Mouse (Mus musculus): ENCODE measurements around the gene Sf3a2. TPM values are rescaled to one million over a fixed set of nuclear protein-coding genes. Genes with fewer than 3 reads are reported as not detected.

Gene Sf3a2
- polyA plus RNA-seq, 1 experiment from 2014 or later: 39.0 TPM

- WGBS: 78% methylated on average over 1 of the region's 1 CpGs
Observed at GRCm38 (mm10) chr10:80823316-80823715, 25.3 kb downstream of the Sf3a2 start.

GRCm38 (mm10) chr10:80823847-80824643, 26.0 kb downstream of the Sf3a2 start:
- Histone ChIP-seq H3K9ac (ENCODE audit: low read depth, low read length) (no peak overlapping the region), H3K27me3 (replicated peaks; ENCODE audit: control insufficient read depth, insufficient read depth, low read length) (no peaks in the 10 kb centered on the region), H3K9me3 (ENCODE audit: control insufficient read depth) (no peaks in the 10 kb centered on the region), H3K27ac (ENCODE audit: low read depth, low read length) (no peak overlapping the region), H3K36me3 (ENCODE audit: control insufficient read depth, insufficient read depth) (peaks cover 7% of the 10 kb centered on the region; the same call in 1 of the 2 replicates), H3K4me1 (replicated peaks; ENCODE audit: control insufficient read depth, insufficient read depth, low read length) (no peaks in the 10 kb centered on the region), H3K4me2 (replicated peaks; ENCODE audit: low read depth) (0 out of 2 replicates have a peak overlapping the region, but pooled peaks have one; percentile 9), H3K4me3 (ENCODE audit: low read depth, low read length) (no peak overlapping the region)
- no peak for TF ChIP-seq CTCF (IDR thresholded peaks at IDR 0.05; ENCODE audit: low read depth)
- WGBS: 65% methylated on average over 8 of the region's 8 CpGs
- ATAC-seq: no peak

More at GRCm38 (mm10) chr10:80823316-80823715, 25.3 kb downstream of the Sf3a2 start:
- no peaks in the 10 kb centered on the region for H3K9me3 ChIP-seq (ENCODE audit: control insufficient read depth)
- H3K4me3 ChIP-seq (ENCODE audit: low read depth, low read length): no peak overlapping the region
- no peaks in the 10 kb centered on the region for H3K27me3 ChIP-seq (replicated peaks; ENCODE audit: control insufficient read depth, insufficient read depth, low read length)
- H3K36me3 ChIP-seq (ENCODE audit: control insufficient read depth, insufficient read depth): peaks cover 3% of the 10 kb centered on the region; the same call in 1 of the 2 replicates
- ATAC-seq: no peak
- H3K4me2 ChIP-seq (replicated peaks; ENCODE audit: low read depth): no peak overlapping the region
- no peak; the same call in 1 of the 2 replicates for TF ChIP-seq CTCF (IDR thresholded peaks at IDR 0.05; ENCODE audit: low read depth)
- no peak overlapping the region for H3K9ac ChIP-seq (ENCODE audit: low read depth, low read length)
- no peak overlapping the region for H3K27ac ChIP-seq (ENCODE audit: low read depth, low read length)
- H3K4me1 ChIP-seq (replicated peaks; ENCODE audit: control insufficient read depth, insufficient read depth, low read length): no peaks in the 10 kb centered on the region

- Histone ChIP-seq H3K9ac (ENCODE audit: low read depth, low read length) (no peak overlapping the region), H3K9me3 (ENCODE audit: control insufficient read depth) (no peaks in the 10 kb centered on the region), H3K4me1 (replicated peaks; ENCODE audit: control insufficient read depth, insufficient read depth, low read length) (no peaks in the 10 kb centered on the region; the same call in 1 of the 2 replicates), H3K27me3 (replicated peaks; ENCODE audit: control insufficient read depth, insufficient read depth, low read length) (no peaks in the 10 kb centered on the region), H3K27ac (ENCODE audit: low read depth, low read length) (no peak overlapping the region), H3K4me3 (ENCODE audit: low read depth, low read length) (no peak overlapping the region), H3K4me2 (replicated peaks; ENCODE audit: low read depth) (no peak overlapping the region), H3K36me3 (ENCODE audit: control insufficient read depth, insufficient read depth) (peaks cover 15% of the 10 kb centered on the region)
- WGBS: 75% methylated on average over 2 of the region's 2 CpGs
- no peak for TF ChIP-seq CTCF (IDR thresholded peaks at IDR 0.05; ENCODE audit: low read depth)
- ATAC-seq: no peak
Observed at GRCm38 (mm10) chr10:80824827-80825226, 26.8 kb downstream of the Sf3a2 start.

- WGBS: under 1% methylated on average over 73 of the region's 82 CpGs
- Histone ChIP-seq H3K4me2 (replicated peaks; ENCODE audit: low read depth) (peak within 1 kb of the TSS; percentile 94), H3K4me1 (replicated peaks; ENCODE audit: control insufficient read depth, insufficient read depth, low read length) (peaks cover 7% of the 10 kb centered on the region; the same call in 1 of the 2 replicates), H3K9ac (ENCODE audit: low read depth, low read length) (peak within 1 kb of the TSS; percentile 71), H3K4me3 (ENCODE audit: low read depth, low read length) (peak within 1 kb of the TSS; percentile 62), H3K27me3 (replicated peaks; ENCODE audit: control insufficient read depth, insufficient read depth, low read length) (no peaks in the 10 kb centered on the region), H3K36me3 (ENCODE audit: control insufficient read depth, insufficient read depth) (peaks cover 18% of the 10 kb centered on the region), H3K9me3 (ENCODE audit: control insufficient read depth) (no peaks in the 10 kb centered on the region), H3K27ac (ENCODE audit: low read depth, low read length) (peak within 1 kb of the TSS; percentile 87)
- 0 out of 2 replicates have a peak, but pooled peaks have one; percentile 19 for TF ChIP-seq CTCF (IDR thresholded peaks at IDR 0.05; ENCODE audit: low read depth)
- peak; percentile 97 for ATAC-seq
Observed at GRCm38 (mm10) chr10:80826151-80827062, 28.4 kb downstream of the Sf3a2 start, which contains the start of gene Oaz1. Gene Oaz1 (plus strand): TSS chr10:80826656.

GRCm38 (mm10) chr10:80827063-80827869, 29.3 kb downstream of the Sf3a2 start:
- H3K4me3 ChIP-seq (ENCODE audit: low read depth, low read length): peak overlapping the region; percentile 62
- no peak for TF ChIP-seq CTCF (IDR thresholded peaks at IDR 0.05; ENCODE audit: low read depth)
- H3K9ac ChIP-seq (ENCODE audit: low read depth, low read length): peak overlapping the region; percentile 71
- peak overlapping the region; percentile 94 for H3K4me2 ChIP-seq (replicated peaks; ENCODE audit: low read depth)
- no peak for ATAC-seq
- H3K27ac ChIP-seq (ENCODE audit: low read depth, low read length): peak overlapping the region; percentile 87
- peaks cover 7% of the 10 kb centered on the region; the same call in 1 of the 2 replicates for H3K4me1 ChIP-seq (replicated peaks; ENCODE audit: control insufficient read depth, insufficient read depth, low read length)
- H3K9me3 ChIP-seq (ENCODE audit: control insufficient read depth): no peaks in the 10 kb centered on the region
- peaks cover 18% of the 10 kb centered on the region for H3K36me3 ChIP-seq (ENCODE audit: control insufficient read depth, insufficient read depth)
- no peaks in the 10 kb centered on the region for H3K27me3 ChIP-seq (replicated peaks; ENCODE audit: control insufficient read depth, insufficient read depth, low read length)
- 4% methylated on average over 29 of the region's 29 CpGs for WGBS
